Mouse (Mus musculus) cerebellum, adult 9-11 months (tissue): ENCODE data around the gene Tbc1d8.

Source experiments
- DNase-seq: peaks from one replicate; pipeline ENCODE4 v3.0.0; 2022

Tbc1d8 gene

DNA sequence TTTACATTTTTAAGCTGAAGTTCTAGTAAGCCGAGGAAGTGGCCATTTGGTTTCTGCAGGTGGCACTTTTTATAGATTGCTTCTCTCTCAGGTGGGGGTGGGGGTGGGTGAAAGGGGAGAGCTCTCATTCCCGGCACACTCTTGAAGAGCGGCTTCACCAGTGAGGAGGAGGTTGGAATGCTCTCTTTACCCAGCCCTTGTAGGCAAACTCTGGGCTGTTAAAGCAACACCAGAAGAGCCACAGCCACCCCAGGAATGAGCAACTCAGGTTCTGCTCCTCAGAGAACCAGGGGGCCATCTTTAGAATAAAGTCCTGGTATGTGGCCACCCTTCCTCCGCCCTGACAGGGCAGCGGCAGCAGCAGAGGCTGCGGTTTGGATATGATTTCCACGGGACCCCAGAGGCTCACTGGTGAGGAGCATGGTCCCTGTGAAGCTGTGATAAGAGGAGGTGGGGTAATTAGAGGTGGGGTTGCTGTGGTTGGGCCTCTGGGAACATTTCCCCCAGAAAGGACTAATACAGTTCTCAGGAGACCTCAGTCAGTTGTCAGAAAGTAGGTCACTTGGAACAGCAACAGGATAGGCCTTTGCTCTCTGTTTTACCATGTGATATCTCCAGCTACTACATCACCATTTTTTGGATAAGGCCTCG, 85.2 kb downstream of the Tbc1d8 start:
- DNase-seq = no peak

DNA sequence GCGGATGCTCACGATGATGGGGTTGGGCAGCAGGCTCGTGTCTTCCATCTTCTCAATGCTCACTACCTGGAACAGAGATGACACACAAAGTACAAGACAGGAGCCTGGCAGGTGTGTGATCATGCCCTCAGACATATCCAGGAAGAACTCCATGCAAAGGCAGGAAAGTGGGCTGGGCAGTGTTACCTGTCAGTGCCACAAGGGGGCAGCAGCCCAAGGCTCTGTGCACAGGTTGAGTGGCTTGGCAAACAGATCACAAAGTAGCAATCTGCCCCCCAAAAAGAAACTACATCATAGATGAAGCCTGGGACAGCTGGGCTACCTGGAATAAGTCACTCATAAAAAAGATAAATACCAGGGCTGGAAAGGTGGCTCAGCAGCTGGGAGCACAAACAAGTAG, 86.4 kb downstream of the Tbc1d8 start:
- peak; percentile 80 for DNase-seq

DNA sequence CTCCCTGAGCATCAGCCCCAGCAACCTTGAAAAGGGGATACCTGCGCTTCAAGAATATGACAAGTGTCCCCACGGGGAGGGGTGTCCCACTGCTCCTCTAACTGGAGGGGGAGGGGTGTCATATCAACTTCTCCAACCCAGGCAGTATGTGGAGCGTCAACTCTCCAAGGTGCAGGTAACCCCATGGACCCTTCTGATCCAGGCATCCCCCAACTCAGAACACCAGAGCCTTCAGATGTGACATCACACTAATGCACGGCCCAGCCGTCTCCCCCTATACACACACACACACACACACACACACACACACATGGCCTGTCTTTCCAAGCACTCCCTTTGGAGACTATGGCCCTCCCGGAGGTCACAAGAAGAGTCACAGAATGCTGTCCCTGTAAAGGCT, 86.9 kb downstream of the Tbc1d8 start:
- DNase-seq = no peak

DNA sequence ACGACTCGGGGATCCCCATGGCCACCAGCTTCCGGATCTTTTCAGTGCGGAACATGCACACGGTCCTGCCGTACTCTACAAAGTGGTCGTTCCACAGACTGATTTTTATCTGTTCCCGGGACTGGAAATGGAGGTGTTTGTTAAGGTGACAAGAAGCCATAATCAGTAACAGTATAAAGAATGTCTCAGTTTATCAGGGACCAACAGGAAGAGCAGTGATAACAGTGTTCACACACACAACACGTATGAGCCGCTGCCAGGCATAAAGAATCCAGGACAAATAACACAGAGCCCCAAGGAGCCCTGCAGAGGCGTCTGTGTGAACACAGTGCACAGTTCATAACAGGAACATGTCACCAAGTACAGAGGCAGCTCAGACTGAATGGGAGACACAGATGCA, 89.2 kb downstream of the Tbc1d8 start:
- DNase-seq = no peak

DNA sequence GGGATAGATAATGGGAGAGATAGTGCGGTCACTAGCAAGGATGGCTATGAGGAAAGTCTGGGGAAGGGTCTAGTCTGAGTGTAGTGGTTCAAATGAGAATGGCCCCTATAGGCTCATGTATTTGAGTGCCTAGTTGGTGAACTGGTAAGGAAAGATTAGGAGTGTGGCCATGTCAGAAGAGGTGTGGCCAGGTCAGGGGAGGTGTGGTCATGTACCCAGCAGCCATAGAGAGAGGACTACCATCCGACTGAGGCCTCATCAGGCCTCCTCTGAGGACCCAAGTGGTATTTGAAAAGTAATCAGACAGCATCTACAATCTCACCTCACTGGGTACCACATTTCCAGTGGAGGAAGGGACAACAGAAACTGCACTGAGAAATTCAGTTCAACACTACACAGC, 90.4 kb downstream of the Tbc1d8 start:
- no peak for DNase-seq

DNA sequence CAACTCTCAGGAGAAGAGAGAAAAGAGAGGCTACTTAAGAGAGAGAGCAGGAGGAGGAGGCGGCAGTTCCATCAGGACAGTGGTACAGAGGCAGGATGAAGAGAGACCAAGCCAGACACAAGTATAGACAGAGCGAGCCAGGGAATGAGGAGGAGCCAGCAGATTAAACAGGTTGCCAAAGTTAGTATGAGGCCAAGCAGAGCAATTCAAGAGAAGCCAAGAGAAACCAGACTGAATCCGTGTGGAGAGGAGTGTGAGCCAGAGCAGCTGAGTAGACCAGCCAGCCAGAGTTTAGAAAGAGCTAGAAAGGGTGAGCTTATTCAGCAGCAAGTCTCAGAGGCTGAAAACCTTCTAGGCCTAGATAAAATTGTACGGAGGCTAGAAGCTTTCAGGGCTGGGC, 91.1 kb downstream of the Tbc1d8 start:
- no peak for DNase-seq

DNA sequence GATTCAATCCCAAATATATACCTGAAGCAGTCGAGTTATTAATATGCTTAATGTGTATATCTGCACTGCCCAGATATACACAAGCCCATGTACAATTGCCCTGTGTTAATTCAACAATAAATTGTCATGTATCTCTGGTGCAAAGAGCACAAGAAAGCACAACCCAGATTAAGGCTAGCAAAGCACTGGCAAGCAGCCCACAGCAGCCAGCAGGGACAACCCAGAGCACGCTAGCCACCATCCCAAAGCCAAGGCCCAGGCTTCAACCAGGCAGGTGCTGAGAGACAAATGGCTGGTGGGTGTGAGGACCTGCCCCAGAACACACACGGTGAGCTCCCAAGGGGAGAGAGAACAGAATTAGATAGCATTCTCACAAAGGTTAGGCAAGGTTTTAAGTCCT, 92.1 kb downstream of the Tbc1d8 start:
- no peak for DNase-seq

DNA sequence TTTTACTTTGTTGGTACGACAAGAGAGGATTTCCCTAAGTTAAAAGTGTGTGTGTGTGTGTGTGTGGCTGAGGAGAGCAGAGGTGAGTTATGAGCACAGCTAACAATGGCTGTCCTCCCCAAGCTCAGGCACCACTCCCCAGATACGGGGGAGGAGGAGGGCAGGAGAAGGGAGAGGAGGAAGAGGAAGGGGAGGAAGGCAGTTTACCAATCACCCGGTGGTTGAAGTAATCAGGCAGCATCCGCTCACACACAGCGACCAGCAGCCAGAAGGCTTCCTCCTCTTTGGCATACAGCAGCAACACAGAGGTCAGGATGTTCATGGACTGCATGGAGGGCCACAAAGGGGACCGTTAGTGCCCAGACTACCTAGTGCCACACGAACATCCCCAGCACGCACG, 93.6 kb downstream of the Tbc1d8 start:
- DNase-seq = no peak

DNA sequence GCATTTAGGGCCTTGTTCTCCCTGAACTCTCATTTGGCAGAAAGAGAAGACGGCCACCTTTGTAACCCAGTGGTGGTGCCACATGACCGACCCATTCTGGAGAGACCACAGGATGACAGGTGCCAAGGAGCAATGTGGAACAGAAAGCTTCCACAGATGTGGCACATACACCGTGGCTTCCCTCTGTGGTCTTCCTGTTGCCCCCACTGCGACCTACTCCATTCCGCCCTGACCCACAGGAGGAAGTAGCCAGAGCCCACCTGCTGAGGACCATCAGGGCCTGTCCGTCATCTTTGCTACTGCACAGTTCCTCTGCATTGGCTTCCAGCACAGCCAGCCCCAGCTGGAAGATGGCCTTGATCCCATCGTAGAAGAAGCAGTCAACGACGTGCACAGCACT, 97.5 kb downstream of the Tbc1d8 start:
- no peak for DNase-seq

DNA sequence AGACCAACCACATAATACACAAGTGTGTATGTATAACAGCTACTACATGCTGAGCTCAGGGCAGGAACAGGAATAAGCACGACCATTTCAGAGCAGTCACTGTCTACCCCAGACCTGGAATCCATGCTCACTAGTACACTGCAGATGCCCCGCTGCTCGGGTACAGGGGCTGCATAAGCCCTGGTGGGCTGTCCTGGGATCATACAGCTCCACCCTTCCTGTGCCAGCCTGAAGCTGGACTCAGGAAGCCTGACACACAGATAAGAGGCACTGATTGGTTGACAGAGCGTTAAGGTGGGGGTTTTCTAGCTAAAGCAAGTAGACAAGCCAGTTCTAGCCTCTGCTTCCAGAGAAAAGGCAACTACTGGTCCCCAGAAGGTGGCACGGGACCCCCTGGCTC, 99.5 kb downstream of the Tbc1d8 start:
- no peak for DNase-seq

DNA sequence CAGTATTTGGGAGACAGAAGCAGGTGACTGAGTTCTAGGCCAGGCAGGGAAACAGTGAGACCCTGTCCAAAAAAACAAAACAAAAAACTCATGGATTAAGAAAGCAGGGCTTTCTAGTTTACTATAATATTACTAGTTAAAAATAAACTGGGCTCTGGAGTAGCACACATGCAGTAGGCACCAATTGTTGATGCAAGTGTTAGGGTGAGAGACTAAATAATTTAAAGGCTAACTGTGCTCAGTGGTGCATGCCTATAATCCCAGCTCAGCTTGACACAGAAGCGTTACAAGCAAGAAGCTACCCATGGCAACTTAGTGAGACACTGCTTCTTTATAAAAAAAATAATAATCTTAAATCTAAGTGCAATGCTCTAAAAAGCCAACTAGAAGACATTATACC, 100.0 kb downstream of the Tbc1d8 start:
- no peak for DNase-seq

DNA sequence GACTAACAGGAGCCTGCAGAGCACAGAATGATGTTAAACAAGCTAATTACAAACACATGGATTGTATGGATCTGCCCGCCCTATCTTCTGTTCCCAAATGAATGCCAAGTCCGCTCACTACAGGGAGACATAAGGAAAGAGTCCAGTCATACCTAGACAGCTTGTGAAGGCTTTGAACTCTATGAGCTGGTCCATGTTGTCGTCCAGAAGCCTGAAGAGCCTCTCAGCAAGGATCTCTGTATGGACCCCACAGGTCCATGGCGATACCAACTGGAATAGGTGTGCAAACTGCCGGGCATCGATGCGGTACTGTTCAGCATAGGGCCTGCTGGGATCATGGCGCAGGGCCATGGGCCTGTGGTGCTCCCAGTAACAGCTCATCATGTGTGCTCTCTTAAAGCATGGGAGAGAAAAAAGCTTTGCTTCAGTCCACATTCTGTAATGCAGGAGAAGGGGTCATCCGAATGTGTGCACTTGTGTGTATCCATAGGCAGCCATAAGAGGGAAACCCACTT, 101.8 kb downstream of the Tbc1d8 start:
- DNase-seq = peak; percentile 50

DNA sequence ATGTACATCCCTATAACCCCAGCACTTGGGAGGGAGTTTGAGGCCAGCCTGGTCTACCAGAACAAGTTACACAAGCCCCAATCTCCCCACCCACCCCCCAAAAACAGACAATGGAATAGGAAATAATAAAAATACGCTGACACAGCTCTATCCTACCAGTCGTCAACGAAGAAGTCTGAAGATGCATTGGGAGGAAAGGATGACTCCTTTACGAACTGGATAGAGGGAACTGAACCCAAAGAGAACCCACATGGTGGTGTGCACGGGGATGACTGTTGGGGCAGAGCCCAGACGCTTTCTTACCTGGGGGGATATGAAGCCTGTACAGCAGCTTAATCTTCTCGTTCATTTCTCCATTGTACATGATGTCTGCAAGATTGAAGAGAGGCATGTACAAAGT, 102.4 kb downstream of the Tbc1d8 start:
- DNase-seq = no peak

DNA sequence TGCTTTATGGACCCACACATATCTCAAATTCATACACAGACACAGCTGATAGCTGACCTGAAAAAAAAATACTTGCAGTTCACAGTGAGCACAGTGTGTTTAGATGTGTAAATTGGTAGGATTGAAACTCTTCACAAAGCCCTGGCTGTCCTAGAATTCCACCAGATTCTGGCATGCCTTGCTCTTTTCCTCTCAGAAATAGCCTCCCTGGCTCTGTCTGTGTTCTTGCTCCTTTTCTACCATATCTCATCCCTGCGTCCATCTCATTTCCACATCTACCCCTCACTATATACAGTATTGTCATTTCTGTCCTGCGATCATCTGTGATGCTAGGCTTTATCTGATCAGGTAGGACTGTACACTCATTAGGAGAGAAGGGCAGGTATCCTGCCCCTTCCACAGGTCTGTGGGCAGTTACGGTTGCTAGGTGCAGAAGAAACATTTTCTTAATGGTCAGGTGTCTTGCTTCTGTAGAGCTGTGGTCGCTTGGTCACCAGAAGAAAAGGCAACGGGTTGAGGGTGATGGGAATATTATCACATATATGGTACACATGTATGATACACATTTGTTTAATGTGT, 104.2 kb downstream of the Tbc1d8 start:
- DNase-seq = no peak

DNA sequence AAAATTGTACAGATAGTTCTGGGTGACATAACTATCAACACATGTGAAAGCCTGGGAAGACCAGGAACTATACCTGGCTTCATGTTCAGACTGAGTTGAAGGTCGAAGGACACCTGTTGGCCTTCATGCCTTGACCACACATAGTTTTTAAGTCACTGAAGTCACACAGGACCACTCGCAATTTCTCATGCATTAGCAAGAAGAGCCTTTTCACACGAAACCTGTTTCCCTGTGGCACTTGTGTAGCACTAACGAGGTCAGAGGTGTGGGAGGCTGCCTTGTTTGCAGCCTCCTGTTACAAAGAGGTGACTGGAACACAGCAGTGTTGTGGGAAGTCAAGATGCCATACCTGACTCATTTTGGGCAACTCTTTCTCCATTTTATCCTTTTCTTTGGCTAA, 105.2 kb downstream of the Tbc1d8 start:
- DNase-seq = no peak

DNA sequence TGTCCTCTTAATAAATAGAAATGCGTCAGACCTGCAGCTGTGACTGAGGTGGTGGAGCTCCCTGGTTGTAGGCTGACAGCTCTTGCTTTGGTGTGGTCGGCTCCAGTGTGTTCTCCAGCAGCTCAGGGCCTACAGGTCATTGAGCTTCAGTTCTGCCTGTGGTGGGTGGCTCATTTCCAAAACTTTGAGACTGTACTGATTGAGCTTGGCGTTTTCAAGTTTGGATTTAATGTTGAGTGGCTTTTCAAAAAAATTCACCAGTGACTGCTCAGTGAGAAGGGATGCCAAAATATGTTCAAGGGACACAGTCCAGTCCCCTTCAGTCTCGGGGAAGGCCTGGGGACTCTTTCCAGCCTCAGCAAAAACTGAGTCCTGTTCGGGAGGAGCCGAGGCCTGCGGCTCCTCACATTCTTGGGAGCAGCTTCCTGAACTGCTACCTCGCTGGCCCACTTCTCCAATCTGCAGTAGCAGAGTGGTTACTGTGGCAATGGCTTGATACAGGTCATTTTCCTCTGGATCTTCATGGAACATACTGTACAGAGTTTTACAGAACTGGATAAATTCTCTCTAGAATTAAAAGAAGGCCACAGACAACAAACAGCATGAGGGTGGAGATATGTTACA, 106.2 kb downstream of the Tbc1d8 start:
- no peak for DNase-seq

DNA sequence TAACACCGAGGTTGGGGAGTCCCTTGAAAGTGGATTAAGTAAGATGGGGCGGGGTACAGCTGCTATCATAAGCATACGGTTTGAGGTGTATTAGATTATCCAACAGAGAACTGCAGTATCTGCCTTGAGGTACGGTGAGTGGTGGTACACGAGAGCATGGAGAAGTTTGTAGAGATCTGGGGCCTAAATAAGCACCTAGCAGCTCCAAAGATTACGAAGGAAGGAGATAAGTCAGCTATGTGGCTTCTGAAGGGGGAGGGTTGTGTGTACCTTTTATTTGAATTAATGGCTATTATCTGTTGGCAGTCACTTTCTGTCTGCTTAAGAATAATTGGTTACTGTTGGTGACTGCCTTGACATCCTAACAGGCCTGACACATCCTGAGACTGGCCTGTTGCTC, 108.1 kb downstream of the Tbc1d8 start:
- DNase-seq = no peak

DNA sequence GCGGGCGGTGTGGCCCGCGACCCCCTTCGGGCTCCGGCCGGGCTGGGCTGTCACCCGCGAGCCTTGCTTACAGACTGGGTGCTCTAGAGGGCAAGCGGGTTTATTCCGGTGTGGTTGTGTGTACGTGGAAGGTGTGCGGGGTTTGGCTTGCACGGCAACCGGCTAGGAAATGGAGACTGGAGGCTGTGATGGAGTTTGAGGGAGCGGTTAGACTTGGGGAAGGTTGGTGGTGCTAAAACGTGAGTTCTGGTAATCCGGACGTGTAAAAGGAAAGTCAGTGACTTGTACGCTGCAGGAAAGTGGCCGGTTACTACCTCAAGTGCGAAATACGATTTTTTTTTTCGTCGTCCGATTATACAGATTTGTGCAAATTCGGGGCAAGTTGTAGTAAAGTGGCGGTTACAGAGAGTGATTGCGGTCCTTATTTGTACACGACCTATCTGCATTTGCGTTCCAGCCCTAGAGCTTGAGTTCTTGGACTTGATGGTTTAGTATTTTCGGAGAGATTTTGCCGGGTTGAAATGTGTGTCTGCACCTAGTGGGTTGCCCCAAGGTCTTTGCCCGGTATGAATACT, 110.2 kb downstream of the Tbc1d8 start:
- DNase-seq = no peak

DNA sequence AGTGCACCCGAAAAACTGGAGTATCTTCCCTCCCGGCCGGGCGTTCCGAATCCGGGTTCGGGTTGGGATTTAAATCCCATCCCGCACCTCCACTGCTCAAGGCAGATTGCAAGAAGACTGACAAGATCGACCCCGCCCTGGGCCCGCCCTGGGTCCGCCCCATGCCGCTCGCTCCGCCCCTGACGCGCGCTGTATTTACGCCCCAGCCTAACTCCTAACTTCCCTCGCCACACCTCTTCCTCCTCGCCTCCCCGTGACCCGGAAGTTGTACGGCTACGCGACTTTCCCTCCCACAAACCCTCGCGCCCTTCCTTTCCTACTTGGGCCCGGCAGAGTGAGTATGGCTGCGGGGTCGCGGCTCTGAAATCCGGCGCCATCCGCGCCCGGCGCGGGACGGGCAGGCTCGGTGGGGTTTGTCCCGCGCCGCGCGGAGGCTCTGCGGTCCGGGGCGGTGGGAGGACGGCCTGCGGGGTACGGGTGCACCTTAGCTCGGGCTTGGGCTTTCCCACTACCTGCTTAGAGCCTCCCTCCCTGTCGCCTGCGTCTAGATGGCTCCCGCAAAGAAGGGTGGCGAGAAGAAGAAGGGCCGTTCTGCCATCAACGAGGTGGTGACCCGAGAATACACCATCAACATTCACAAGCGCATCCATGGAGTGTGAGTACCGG, 110.8 kb downstream of the Tbc1d8 start, which contains the start of gene Rpl31:
TSS of gene Rpl31 (plus strand) at position 242 of the 666 bp plus-strand sequence.
- peak; percentile 99 for DNase-seq

DNA sequence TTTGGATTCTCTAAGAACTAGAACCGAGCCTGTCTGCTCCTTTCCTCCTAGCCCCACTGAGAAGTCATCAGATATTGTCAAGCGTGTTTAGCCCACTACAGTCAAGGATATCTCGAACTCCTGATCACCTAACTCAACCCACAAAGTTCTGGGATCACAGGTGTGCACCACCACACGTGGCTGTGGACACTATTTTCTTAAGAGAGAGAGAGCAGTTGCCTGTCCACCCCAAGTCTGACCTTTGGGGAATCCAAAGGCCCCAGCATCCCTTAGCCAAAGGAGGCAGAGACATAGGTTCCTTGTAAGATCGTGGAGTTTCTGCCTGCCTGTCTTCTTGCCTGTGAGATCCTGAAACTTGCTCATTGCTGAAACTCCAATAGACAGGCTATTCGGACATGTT, 111.5 kb downstream of the Tbc1d8 start:
- no peak for DNase-seq

DNA sequence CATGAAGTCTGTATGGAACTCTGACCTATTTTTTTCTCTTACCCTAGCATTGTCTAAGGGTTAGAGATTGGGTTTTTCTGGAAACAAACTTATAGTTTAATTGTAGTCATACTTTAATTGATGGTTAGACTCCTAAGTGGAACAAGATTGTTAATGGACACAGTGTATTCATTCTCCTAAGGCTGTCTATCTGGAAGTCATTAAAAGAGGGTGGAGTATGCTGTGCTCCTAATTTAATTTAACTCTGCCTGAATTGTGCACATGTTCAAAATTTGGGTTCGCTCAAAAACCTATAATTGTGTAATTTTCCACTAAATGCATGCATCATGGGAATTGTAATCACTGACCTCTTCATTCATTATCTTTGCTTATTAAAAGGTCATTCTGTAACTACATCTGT, 113.0 kb downstream of the Tbc1d8 start:
- no peak for DNase-seq

DNA sequence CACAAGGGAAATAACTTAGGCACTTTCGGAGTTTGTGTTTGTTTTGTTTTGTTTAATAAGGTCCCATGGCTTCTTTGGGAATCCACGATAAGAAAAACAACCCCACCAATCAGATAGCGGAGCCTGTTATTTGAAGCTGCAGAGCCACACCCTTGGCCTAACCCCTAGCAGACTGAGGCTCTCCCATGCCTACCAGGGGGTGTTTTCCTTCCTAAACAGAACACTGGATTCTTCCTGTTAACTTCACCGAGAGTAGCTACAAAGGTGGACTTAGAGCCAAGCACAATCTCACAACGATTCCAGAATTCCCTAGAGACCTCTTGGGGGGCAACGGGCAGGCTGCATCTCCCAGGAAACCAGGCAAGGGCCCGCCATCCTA, 116.1 kb downstream of the Tbc1d8 start:
- DNase-seq = no peak

DNA sequence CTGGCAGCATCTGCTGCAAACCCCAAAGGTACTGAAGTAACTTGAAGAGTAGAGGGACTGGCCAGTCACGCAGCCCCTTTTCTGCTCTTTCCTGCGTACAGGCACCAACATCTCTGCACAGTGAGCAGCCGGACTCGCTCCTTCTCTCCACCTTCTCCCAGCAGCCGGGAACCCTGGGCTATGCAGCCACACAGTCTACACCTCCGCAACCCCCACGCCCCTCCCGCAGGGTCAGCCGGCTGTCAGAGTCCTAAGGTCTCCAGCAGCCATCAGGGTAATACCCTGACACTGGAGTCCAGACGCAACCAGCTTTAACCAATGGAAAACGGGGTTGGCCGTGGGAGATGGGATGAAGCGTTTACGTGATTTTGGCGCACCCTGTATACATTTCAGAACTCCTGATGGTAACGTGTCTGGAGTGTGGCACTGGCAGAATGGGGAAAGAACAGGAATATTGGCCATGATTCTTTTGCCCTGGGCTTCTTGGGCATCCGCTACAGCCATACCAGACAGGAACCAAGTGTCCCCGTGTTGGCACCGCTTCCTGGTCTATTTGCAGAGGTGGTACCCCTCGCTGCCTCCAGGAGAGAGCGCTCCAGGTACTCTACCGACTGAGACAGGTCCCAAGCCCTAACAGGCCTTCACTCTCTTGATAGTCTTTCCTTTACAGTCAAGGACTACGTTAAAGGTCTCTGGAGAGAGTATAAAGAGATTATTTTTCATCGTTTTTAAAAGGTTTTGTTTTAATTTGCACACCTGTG, 116.6 kb downstream of the Tbc1d8 start:
- DNase-seq = no peak
